Mouse (Mus musculus) ES-Bruce4 (cell line): ENCODE data around the gene 5730522E02Rik. TPM values are rescaled to one million over a fixed set of nuclear protein-coding genes. Genes with fewer than 3 reads are reported as not detected.

ENCODE experiments used
- H3K27ac ChIP-seq: 2 replicates; pipeline ENCODE4 v1.5.1; 2012; ENCODE audit warnings: low read length, inconsistent platforms; ENCODE audit not compliant: insufficient read depth
- H3K27me3 ChIP-seq: 2 replicates; pipeline ENCODE4 v1.6.1; 2012; ENCODE audit warnings: mild to moderate bottlenecking, low read length, inconsistent platforms; ENCODE audit not compliant: control insufficient read depth, poor library complexity, insufficient read depth, severe bottlenecking
- H3K36me3 ChIP-seq: 2 replicates; pipeline ENCODE4 v1.6.1; 2012; ENCODE audit warnings: inconsistent platforms, mild to moderate bottlenecking, low read length, moderate library complexity; ENCODE audit not compliant: control insufficient read depth, poor library complexity, insufficient read depth, severe bottlenecking
- H3K4me1 ChIP-seq: one replicate; pipeline ENCODE4 v1.8.1; 2011; ENCODE audit warnings: low read length; ENCODE audit not compliant: control insufficient read depth, insufficient read depth
- H3K4me3 ChIP-seq: 2 replicates; pipeline ENCODE4 v1.5.1; 2011; ENCODE audit warnings: low read depth, mild to moderate bottlenecking, low read length
- H3K9ac ChIP-seq: 2 replicates; pipeline ENCODE4 v1.6.1; 2012; ENCODE audit warnings: low read depth, mild to moderate bottlenecking, inconsistent platforms; ENCODE audit not compliant: poor library complexity, severe bottlenecking
- H3K9me3 ChIP-seq: replicated peaks from 2 replicates; pipeline ENCODE4 v1.6.1; 2012; ENCODE audit warnings: mild to moderate bottlenecking, low read length, inconsistent platforms; ENCODE audit not compliant: control insufficient read depth, poor library complexity, insufficient read depth, severe bottlenecking
- CTCF ChIP-seq: IDR thresholded peaks from one replicate; pipeline ENCODE4 v1.8.1; 2011; ENCODE audit warnings: low read depth, low read length
- EP300 ChIP-seq: IDR thresholded peaks from 2 replicates; pipeline ENCODE4 v1.6.1; 2011; ENCODE audit warnings: low read depth, low read length; ENCODE audit not compliant: insufficient read depth
- POLR2A ChIP-seq: IDR thresholded peaks from one replicate; pipeline ENCODE4 v1.8.1; 2011; ENCODE audit warnings: low read length; ENCODE audit not compliant: insufficient read depth
- polyA plus RNA-seq: library from polyadenylated mRNA; stranded (reverse); fragments of >200 nt; gene quantifications from 2 replicates; pipeline ENCODE4 v1.2.4, GENCODE M21; 2011; ENCODE audit warnings: low read depth; ENCODE audit not compliant: missing spikeins, insufficient read depth, insufficient read length

The 5730522E02Rik gene
- polyA plus RNA-seq, 1 experiment = not detected

DNA sequence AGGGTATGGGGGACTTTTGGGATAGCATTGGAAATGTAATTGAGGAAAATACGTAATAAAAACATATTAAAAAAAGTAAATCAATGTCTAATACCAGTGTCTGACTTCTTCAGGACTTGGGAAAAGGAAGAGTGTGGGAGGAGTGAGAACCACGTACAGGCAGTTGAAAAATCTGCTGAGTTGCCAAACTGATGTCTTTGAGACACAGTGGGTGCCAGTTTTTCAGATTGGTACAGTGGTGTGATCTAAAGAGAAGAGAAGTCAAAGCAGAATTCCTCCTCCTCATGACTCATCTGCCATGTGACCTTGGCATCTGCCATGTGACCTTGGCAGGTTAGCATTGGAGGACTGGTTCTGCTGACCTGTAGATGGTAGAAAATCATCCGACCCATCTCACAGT is 316.7 kb downstream of the 5730522E02Rik start:
- H3K27me3 ChIP-seq = no peaks in the 10 kb centered on the region
- H3K9ac ChIP-seq = no peak overlapping the region
- no peaks in the 10 kb centered on the region for H3K9me3 ChIP-seq
- H3K27ac ChIP-seq = no peak overlapping the region
- no peaks in the 10 kb centered on the region for H3K4me1 ChIP-seq
- TF ChIP-seq CTCF = no peak
- TF ChIP-seq EP300 = no peak
- no peak for TF ChIP-seq POLR2A
- H3K4me3 ChIP-seq = no peak overlapping the region
- no peaks in the 10 kb centered on the region for H3K36me3 ChIP-seq

DNA sequence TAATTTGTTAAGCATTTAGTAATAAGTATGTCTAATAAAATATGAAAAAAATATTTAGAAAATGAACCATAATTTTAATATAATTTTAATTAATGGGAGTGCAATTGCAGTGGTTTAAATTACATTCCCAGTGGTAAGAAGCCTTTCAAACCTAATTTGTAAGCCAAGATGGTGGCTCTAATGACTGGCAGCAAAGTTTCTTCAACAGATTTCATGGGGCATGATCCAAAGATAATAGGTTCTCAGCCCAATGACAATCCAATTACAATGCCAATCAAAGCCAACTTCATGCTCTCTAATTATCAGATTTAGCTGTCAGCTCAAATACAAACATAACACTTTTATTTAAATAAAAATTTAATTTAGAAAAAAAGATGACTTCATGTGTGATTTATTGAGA is 337.6 kb downstream of the 5730522E02Rik start:
- H3K27me3 ChIP-seq = no peaks in the 10 kb centered on the region
- H3K9ac ChIP-seq = no peak overlapping the region
- TF ChIP-seq POLR2A = no peak
- TF ChIP-seq EP300 = no peak
- no peak for TF ChIP-seq CTCF
- H3K36me3 ChIP-seq = no peaks in the 10 kb centered on the region
- H3K9me3 ChIP-seq = no peaks in the 10 kb centered on the region
- no peak overlapping the region for H3K4me3 ChIP-seq
- no peaks in the 10 kb centered on the region for H3K4me1 ChIP-seq
- no peak overlapping the region for H3K27ac ChIP-seq

DNA sequence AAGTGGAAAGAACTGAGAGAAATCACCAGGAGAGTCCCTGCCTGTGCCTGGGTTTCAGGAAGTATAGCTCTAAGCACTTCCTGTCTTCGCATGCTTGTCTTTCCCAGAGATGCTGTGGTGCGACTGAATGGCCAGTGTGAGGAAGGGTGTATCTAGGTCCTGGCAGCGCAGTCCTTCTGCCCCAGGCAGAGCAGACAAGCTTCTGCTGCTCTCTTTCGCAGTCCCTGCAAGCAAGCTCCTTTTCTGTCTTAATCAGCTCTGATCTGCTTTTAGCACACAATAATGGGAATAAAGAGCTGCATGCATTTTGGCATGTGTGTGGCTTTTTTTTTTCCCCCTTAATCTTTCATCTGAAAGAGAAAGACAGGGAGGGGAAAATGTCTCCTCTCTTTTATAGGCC is 338.2 kb downstream of the 5730522E02Rik start:
- Histone ChIP-seq H3K4me1 (no peaks in the 10 kb centered on the region), H3K4me3 (no peak overlapping the region), H3K9me3 (no peaks in the 10 kb centered on the region), H3K27me3 (no peaks in the 10 kb centered on the region), H3K27ac (no peak overlapping the region), H3K36me3 (no peaks in the 10 kb centered on the region), H3K9ac (no peak overlapping the region)
- no peak for TF ChIP-seq EP300
- TF ChIP-seq CTCF = no peak
- TF ChIP-seq POLR2A = no peak

DNA sequence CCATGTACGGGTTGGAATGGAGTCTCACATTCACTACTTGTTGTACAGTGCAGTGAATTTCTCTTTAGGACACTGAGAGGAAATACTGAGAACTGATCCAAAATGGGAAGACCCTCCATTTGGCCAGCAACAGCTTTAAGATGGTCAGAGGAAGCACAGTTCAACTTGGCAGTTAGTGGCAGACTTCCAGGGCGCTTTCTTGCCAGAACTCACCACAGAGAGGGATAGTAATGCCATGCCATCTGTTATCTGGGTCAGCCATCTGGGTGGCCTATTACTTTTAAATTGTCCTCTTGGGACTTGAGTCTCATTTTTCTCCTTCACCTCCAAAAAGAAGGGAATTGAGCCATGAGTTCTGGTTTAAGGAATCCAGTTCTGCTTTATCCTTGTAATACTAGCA is 344.3 kb downstream of the 5730522E02Rik start:
- H3K36me3 ChIP-seq = no peaks in the 10 kb centered on the region
- H3K9ac ChIP-seq = no peak overlapping the region
- H3K27ac ChIP-seq = no peak overlapping the region
- no peak overlapping the region for H3K4me3 ChIP-seq
- no peaks in the 10 kb centered on the region for H3K9me3 ChIP-seq
- TF ChIP-seq POLR2A = no peak
- no peak for TF ChIP-seq CTCF
- TF ChIP-seq EP300 = no peak
- no peaks in the 10 kb centered on the region for H3K4me1 ChIP-seq
- no peaks in the 10 kb centered on the region for H3K27me3 ChIP-seq

DNA sequence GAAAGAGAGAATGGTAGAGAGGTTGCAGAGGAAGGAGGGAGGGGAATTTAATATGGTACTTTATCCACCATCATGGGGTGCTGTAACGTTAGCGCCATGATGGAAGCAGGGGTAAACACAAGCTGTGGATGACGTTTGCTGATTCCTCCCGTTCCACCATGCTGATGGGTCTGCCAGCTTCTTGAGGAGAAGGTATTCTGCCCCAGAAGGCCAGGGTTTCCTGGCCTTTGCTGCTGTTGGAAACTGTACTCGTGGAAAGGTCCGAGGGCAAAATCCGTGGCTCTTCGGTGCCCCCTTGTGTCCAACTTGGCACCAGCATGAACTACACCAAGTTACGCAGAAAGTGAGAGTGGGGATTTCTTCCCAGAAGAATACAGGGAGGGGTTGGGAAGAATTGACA is 347.9 kb downstream of the 5730522E02Rik start:
- Histone ChIP-seq H3K9ac (no peak overlapping the region), H3K36me3 (no peaks in the 10 kb centered on the region), H3K27ac (no peak overlapping the region), H3K4me1 (no peaks in the 10 kb centered on the region), H3K9me3 (no peaks in the 10 kb centered on the region), H3K4me3 (no peak overlapping the region), H3K27me3 (no peaks in the 10 kb centered on the region)
- no peak for TF ChIP-seq POLR2A
- no peak for TF ChIP-seq EP300
- peak; percentile 80 for TF ChIP-seq CTCF

DNA sequence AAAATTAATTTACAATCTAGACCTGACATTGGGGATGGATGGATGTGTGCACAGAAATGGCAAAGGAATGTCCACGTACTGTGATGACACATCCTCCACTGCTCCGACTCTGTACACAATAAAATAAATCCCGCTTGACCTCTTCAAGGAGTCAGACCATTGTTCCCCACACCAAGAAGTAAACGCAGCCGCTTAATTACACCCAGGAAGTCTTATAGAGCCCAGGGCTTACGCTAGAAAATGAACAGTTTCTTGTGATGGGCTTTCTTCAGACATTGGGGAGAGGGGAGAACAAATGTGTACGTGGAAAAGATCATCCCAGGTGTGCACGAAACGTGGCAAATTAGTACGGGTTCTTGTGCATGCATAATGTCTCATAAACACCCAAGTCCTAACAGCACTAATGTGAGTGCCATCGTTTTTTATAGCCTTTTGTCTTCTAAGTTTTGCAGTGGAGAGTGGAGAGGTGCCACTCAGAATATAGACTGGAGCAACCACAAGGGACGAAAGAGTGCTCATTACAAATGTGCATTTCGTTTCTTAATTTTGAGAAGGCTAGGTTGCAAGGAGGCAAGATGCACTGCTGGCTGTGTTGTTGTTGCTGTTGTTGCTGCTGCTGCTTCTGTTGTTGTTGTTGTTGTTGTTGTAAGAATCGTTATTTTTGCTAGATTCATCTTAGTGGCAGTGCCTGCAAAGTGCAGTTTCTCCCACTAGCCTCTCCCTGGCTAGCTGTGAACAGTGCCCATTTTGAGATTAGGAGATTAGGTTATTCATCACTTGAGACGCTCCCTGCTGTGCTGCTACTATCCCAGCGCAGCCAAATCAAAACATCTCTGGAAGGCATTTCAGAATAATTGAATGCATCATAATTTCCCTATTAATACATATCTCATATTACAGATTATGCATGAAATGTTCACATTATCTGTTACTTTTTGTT is 353.7 kb downstream of the 5730522E02Rik start:
- Histone ChIP-seq H3K4me3 (no peak overlapping the region), H3K4me1 (no peaks in the 10 kb centered on the region), H3K27ac (no peak overlapping the region), H3K9ac (no peak overlapping the region), H3K9me3 (no peaks in the 10 kb centered on the region), H3K27me3 (no peaks in the 10 kb centered on the region), H3K36me3 (no peaks in the 10 kb centered on the region)
- TF ChIP-seq EP300 (no peak), POLR2A (no peak), CTCF (no peak)
